8 mouse cellular contexts compared by ENCODE assay signal in genomic region chr3:41228536-41228935, GRCm38 (mm10).
A peak's percentile ranks its signal among the peaks of the same experiment; 100 is the strongest.
DNase-seq lines count a peak whose midpoint lies in the region; ATAC-seq and TF ChIP-seq lines count a peak whose summit lies in the region.

No protein-coding gene starts in this region.

- no peaks in the 10 kb centered on the region for H3K36me3 ChIP-seq in intestine, postnatal 0 days (ENCODE audit: control insufficient read depth, insufficient read depth)
- H3K36me3 ChIP-seq in midbrain, embryonic 14.5 days (ENCODE audit: control insufficient read depth, insufficient read depth, low read length): no peaks in the 10 kb centered on the region

- H3K9ac ChIP-seq in intestine, postnatal 0 days (ENCODE audit: low read depth, low read length): no peak overlapping the region
- H3K9ac ChIP-seq in midbrain, embryonic 14.5 days (replicated peaks; ENCODE audit: low read length): no peak overlapping the region

- WGBS in intestine, postnatal 0 days: 9% methylated on average over 7 of the region's 7 CpGs
- 31% methylated on average over 7 of the region's 7 CpGs for WGBS in midbrain, embryonic 14.5 days

- H3K27ac ChIP-seq in intestine, postnatal 0 days (ENCODE audit: low read depth, low read length): no peak overlapping the region
- peak overlapping the region; percentile 52 for H3K27ac ChIP-seq in midbrain, embryonic 14.5 days (replicated peaks; ENCODE audit: low read depth, low read length)

- peak; percentile 84 for TF ChIP-seq CTCF in intestine, postnatal 0 days (IDR thresholded peaks at IDR 0.05; ENCODE audit: low read depth)

- DNase-seq in urinary bladder, postnatal 25 days (ENCODE audit: low spot score): peak; percentile 35
- DNase-seq in urinary bladder, adult 2 months (ENCODE audit: low spot score): no peak
- peak; percentile 40 for DNase-seq in embryo, embryonic 9.5 days (ENCODE audit: extremely low spot score)
- peak; percentile 92 for DNase-seq in heart, adult 11 months
- DNase-seq in left cerebral cortex, postnatal 25 days (ENCODE audit: low spot score in 2 of 2): peak; percentile 39 to 72
- DNase-seq in midbrain, embryonic 14.5 days: peak; percentile 80
- peak; percentile 42 for DNase-seq in telencephalon, adult 2 months (ENCODE audit: low read depth, low spot score)

- peak; percentile 60 for ATAC-seq in intestine, postnatal 0 days
- ATAC-seq in midbrain, embryonic 14.5 days (ENCODE audit: low FRiP score, low TSS enrichment): peak; percentile 86

- intact Hi-C loops in left cerebral cortex, postnatal 25 days (cut with DNase I): loop anchor here (2.0 kb wide), 1 partner anchor 336 kb away; no protein-coding TSS in a partner anchor

- H3K9me3 ChIP-seq in intestine, postnatal 0 days (ENCODE audit: control insufficient read depth): no peaks in the 10 kb centered on the region
- H3K9me3 ChIP-seq in midbrain, embryonic 14.5 days (ENCODE audit: control insufficient read depth, low read length): no peaks in the 10 kb centered on the region

- no peak overlapping the region for H3K4me3 ChIP-seq in intestine, postnatal 0 days (ENCODE audit: low read depth, low read length)
- H3K4me3 ChIP-seq in midbrain, embryonic 14.5 days (replicated peaks; ENCODE audit: low read depth, low read length): no peak overlapping the region

- H3K4me1 ChIP-seq in intestine, postnatal 0 days (replicated peaks; ENCODE audit: control insufficient read depth, insufficient read depth, low read length): no peaks in the 10 kb centered on the region
- 0 out of 2 replicates have a peak, but pooled peaks cover 12% of the 10 kb centered on the region for H3K4me1 ChIP-seq in midbrain, embryonic 14.5 days (ENCODE audit: control insufficient read depth, insufficient read depth, low read length)

- no peaks in the 10 kb centered on the region for H3K27me3 ChIP-seq in intestine, postnatal 0 days (replicated peaks; ENCODE audit: control insufficient read depth, insufficient read depth, low read length)
- H3K27me3 ChIP-seq in midbrain, embryonic 14.5 days (ENCODE audit: control insufficient read depth, insufficient read depth, low read length): no peaks in the 10 kb centered on the region

- H3K4me2 ChIP-seq in intestine, postnatal 0 days (replicated peaks; ENCODE audit: low read depth): no peak overlapping the region
- no peak overlapping the region for H3K4me2 ChIP-seq in midbrain, embryonic 14.5 days (ENCODE audit: low read length)
